Mouse (Mus musculus): ENCODE measurements around the gene Egflam.

Egflam gene

DNA sequence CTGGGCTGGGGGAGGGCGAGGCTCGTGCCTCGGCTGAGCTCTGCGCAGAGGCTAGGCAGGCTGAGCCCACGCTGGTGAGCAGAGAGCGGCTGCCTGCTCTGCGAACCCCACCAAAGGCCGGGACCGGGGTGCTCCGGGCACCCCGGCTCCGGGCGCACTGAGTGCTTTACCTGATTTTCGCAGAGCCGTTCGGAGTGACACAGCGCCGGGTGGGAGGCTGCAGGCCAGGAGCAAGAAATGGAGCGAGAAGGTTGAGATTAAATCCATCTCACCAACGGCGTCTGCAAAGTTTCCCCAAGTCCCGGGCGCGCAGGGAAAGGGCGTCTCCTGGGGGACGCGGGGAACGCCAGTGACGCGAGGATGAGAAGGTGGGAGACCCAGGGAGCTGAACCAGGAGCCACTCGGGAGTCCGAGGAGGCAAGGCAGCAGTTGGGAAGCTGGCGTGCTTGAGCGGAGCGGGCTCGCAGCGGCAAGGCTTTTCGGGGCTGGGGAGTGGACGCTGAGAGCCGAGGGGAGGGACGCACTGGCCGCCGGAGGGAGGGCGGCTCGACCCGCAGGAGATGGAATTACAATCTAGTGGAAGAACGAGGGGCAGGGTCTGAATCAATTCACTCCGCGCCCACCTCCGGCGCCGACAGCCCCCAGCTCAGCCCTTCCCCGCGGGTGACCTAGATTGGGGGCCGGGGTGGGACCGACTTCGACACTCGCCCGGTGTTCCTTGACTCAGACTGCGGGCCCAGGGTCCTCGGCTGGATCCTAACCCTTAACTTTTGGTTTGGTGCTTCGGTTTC is at the start of gene Egflam:
Gene Egflam, minus strand, starts transcription at position 578 of the 791 bp plus-strand sequence.
- peak; percentile 12 for DNase-seq

DNA sequence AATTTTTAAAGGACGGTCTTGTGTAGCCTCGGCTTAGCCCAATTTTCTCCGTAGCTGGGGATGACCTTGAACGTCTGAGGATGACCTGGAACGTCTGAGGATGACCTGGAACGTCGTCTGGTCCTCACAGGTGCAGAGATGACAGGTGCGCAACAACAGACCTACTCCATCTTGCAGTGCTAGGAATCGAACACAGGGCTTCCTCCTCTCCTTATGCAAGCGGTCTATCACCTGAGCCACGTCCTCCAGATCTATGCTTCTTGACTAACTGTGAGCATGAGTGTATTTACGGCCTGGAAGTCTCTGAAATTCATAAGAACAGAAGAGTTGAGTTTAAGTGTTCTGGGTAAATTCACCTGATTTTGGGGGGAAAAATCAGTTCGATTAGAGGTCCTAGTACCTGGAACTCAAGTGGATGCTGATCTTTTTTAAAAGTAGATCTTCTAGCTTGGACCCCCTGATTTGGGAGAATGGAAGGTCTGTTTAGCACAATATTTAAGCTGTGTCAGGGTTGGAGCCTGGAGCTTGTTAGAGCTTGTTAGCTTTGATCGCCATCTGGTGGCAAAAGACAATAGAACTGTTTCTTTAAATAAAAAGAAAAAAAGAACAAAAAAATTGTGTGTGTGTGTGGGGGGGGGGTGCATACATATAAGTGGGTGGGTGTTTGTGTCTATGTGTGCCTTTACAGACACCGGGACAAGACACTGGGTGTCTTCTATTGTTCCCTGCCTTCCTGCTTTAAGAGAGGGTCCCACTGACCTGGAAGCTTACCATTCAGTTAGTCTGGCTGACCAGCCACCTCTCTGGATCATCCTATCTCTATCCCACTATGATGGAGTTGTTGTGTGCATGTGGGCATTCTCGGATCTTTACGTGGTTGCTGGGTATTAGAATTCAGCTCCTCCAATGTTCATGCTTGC is 45.5 kb upstream of the Egflam start:
- DNase-seq = peak; percentile 31

- no peak for DNase-seq
Observed at GRCm38 (mm10) chr15:7442148-7443100, 44.2 kb upstream of the Egflam start.

DNA sequence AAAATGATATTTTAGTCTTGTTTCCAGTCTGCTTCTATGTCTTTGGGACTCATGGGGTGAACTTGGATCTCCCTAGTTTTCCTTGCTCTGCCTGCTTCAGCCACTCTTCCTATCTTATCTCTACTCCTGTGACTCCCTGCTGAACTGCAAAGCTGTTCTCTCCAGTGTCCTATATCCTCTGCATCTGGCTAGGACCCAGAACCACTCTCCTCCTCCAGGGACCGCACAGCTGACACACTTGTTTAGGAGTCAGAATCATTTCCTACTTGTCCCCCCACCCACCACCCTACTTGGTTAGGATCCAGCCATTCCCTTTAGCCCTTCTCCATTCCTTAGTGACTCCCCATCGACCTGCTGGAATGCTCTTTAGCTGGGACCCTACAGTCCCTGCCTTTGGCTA is 26.1 kb upstream of the Egflam start:
- no peak for DNase-seq

DNA sequence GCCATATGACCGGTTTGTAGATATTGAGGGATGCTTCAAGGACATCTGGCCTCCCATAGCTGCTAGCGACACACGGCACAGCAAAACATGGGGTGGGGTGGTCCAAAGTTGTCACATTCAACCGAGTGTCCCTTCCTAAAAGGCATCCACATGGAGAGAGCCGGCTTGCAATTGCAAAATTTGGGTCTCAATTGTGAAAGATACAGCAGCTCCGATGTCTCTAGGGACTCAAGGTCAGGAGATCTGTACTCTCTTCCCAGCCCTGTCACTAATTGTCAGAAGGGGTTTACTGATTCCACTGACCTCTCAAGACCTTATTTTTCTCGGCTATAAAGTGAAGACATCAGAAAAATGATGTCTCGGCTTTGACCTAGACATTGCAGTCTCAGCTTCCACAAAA is 6.3 kb upstream of the Egflam start:
- DNase-seq = no peak

GRCm38 (mm10) chr15:7398609-7399540 is 680 bp upstream of the Egflam start:
- no peak for DNase-seq

DNA sequence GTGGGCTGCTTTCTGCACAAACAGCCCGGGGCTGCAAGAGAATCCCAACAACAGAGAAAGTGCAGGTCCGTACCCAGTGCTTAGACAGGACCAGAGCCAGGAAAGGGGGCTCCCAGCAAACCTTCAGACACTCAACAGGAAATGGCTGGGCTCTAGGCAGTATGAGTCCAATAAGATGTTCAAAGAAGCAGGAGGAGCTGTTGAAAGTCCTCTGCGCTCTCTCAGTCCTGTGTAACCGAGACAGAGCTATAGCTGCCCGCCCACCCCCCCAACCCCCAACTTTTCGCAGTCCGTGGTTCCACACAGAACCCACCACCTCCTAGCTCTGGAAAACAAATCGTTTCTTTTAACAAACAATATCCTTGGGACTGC is 763 bp downstream of the Egflam start:
- DNase-seq = no peak

GRCm38 (mm10) chr15:7383349-7383748 is 14.8 kb downstream of the Egflam start:
- no peak for DNase-seq

DNA sequence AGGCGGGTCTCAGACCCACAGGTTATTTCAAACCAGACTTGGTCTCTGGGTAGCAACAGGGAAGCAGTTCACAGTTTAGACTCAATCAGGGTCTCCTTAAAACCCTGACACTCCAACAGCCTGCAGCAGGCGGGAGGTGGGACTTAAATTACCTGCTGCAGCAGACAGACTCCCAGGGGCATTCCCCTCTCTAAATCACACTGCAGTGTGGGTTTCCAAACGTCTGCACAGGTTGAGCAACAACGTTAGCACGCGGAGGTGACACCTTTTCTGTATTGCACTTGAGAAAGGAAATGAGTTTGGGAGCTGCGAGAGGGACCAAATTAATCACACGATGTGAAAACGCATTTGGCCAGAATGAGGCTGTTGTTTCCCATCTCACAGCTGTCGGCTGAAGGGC is 15.7 kb downstream of the Egflam start:
- DNase-seq = no peak

GRCm38 (mm10) chr15:7352635-7353051 is 45.6 kb downstream of the Egflam start:
- no peak for DNase-seq

DNA sequence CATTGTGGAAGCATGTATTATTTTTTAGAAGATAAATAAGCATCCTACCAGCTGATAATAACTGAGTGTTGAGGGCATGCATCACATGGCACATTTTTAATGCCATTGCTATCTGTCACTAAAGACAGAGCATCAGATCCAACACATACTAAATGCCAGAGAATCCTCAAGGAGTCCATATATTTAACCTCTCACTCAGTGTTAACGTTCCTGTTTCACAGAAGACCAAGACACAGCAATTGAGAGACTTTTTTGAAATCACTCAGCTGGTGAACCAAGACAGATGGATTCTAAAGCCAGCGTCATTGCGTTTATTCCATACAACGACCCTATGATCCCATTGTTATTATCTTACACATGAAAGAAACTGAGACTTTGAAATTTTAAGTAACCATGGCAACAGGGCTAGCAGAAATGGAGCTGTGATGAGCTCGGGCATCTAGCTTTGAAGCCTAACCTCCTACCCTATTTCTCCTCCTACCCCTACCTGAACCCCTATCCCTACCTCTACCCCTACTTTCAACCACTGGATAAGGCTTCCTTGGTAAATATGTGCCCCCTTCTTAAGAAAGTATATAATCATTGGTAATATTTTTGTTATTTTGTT is 57.4 kb downstream of the Egflam start:
- no peak for DNase-seq

DNA sequence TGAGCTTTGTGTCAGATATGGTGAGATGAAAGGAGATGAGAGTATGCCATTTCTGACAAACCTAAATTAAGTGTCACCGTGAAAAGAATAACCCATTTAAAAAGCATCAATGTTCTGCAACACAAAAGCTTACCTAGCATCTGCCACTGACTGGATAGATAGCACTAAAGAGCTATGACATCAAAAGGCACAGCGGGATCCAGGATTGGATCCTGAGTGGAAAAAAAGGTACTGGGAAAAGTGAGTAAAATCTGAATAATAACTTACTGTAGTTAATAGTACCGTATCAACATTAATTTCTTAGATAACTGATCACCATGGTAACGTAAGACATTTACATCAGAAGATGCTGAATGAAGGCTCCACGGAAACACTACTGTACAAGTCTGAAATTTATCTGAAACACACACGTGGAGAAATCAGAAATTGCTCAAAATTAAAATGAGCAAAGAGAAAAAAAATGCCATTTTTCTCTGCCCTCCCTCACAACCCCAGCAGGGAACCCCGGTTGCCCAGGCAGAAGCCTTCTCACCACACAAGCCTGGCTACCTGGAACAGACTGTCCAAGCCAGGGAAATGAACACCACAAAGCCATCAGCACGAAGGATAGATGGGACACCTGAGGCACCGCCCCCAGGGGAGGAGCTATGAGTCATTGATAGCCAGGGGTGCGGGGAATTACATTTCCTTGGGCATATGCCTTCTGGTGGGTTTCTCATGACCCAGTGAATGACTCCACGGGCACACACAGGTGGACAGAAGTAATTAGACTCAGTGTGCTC is 63.5 kb downstream of the Egflam start:
- no peak for DNase-seq

DNA sequence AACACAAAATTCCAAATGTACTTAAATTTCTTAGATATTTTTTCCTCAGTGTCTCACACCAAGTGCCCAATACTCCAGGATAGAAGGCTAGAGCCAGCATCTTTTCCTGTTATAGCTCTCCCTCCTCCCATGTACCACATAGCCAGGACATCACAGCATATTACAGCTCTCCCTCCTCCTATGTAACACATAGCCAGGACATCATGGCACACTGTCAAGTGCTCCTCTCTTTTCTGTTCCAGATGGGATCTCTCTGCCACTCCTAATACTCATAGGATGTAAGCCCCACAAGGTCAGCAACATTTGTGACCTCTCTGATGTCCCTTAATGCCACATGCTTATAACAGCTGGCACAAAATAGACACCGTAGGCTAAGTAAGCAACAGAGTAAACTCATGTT is 65.3 kb downstream of the Egflam start:
- no peak for DNase-seq

- no peak for DNase-seq
Observed at GRCm38 (mm10) chr15:7322599-7323311, 75.4 kb downstream of the Egflam start.

DNA sequence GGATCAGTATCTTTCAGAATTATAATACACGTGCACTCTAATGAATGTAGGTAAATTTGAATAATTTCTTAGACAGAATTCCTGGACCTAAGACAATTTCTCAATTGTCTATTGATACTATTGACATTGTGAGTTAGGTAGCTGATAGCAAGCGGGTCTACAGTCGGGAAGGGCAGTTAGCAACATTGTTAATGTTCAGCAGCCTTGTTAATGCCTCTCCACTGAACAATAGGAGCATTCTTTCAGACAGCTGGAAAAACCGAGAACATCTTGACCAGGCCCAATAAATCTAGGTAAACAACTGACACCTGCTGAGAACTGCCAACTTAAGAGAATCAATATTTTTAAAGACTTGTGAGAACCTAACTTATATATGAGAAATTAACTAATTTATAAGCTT is 77.3 kb downstream of the Egflam start:
- no peak for DNase-seq

DNA sequence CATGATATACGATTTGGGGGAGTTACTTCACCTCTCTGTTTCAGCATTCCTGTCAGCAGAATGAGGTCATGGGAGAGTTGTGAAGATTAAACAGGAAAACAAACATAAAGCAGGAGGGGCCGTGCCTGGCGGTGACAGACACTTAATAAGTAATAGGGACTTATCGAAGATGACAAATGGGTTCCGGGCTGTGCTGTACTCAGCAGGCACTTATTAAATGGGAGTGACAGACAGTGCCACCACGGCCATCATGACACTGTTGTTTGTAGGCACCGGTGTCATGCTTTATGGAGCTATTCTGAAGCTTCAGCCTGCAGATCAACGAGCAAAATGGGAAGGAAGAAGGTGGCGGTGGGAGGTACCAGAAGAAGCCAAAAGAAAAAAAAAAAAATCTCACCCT is 82.7 kb downstream of the Egflam start:
- no peak for DNase-seq

GRCm38 (mm10) chr15:7308711-7309110 is 89.5 kb downstream of the Egflam start:
- DNase-seq = no peak

- DNase-seq = no peak
Observed at GRCm38 (mm10) chr15:7299892-7300291, 98.3 kb downstream of the Egflam start.

DNA sequence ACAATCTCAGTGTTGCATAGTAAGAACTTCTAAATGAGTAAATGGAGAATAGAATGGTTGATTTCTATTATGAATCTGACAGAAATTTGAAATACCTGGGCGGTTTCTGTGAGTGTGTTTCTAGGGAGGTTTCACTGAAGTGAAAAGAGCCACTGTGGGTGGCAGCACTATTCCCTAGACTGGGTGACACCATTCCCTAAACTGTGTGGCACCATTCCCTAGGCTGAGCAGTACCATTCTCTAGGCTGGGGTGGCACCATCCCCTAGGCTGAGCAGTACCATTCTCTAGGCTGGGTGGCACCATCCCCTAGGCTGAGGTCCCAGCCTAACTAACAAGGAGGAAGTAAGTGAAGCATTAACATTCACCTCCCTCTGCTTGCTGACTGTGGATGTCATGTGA is 103.0 kb downstream of the Egflam start:
- no peak for DNase-seq

DNA sequence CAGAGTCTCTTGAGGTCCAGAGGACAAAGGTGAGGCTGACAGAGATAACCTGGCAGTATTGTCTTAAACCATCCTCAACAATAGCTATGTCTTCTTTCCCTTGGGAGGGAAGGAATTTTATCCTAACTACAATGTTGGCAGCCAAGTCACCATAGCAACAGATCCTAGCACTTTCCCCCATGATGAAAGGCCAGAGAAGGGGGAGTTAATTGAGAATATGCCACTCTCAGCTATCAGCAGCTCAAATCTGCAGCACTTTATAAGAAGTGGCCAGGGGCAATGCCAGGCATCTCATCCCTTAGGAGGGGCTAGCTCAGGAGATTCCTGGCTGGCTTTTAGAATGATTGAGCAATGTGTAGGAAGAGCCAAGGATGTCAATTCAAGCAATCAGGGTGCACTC is 105.3 kb downstream of the Egflam start:
- DNase-seq = no peak
